Mouse (Mus musculus) midbrain, embryonic 10.5 days (tissue): ENCODE measurements at regions not wholly inside any gene's neighbourhood (a gene's known extent, or its start where the extent isn't known, plus 50 kb on each side); places are given as distances from the start of the nearest gene placed in this dataset.

Experiments
- DNase-seq: peaks from one replicate; pipeline ENCODE4 v3.0.0-alpha.2; 2017; ENCODE audit warnings: low spot score
- H3K27ac ChIP-seq: fragments of 300-500 bp; sonication (generic); replicated peaks from 2 replicates; pipeline ENCODE4 v1.5.1; 2016; ENCODE audit warnings: mild to moderate bottlenecking
- H3K27me3 ChIP-seq: fragments of 300-500 bp; sonication (generic); 2 replicates; pipeline ENCODE4 v1.6.1; 2016; ENCODE audit warnings: low read depth, mild to moderate bottlenecking; ENCODE audit not compliant: poor library complexity, severe bottlenecking
- H3K36me3 ChIP-seq: fragments of 300-500 bp; sonication (generic); 2 replicates; pipeline ENCODE4 v1.6.1; 2016; ENCODE audit warnings: mild to moderate bottlenecking, moderate library complexity
- H3K4me1 ChIP-seq: fragments of 300-500 bp; sonication (generic); 2 replicates; pipeline ENCODE4 v1.6.1; 2016
- H3K4me3 ChIP-seq: fragments of 300-500 bp; sonication (generic); 2 replicates; pipeline ENCODE4 v1.5.1; 2016; ENCODE audit warnings: mild to moderate bottlenecking, moderate library complexity
- H3K9me3 ChIP-seq: fragments of 300-500 bp; sonication (generic); replicated peaks from 2 replicates; pipeline ENCODE4 v1.6.1; 2016; ENCODE audit warnings: mild to moderate bottlenecking
- WGBS: fragments of 180-500 bp; shearing (Covaris S2); methylation state at CpG from one replicate; pipeline ENCODE4 v1.1.7; 2016; 5-methylcytosine and 5-hydroxymethylcytosine counted together

- Histone ChIP-seq H3K27ac (no peak overlapping the region), H3K4me3 (no peak overlapping the region), H3K27me3 (no peaks in the 10 kb centered on the region), H3K36me3 (no peaks in the 10 kb centered on the region), H3K9me3 (no peaks in the 10 kb centered on the region), H3K4me1 (no peaks in the 10 kb centered on the region)
- no peak for DNase-seq
- 67% methylated on average over 4 of the region's 4 CpGs for WGBS
Observed at GRCm38 (mm10) chr1:52553871-52554270, 53.4 kb upstream of the Nab1 start.

GRCm38 (mm10) chr1:52565812-52566211 is 64.7 kb upstream of the Nemp2 start:
- H3K27me3 ChIP-seq = no peaks in the 10 kb centered on the region
- H3K36me3 ChIP-seq = no peaks in the 10 kb centered on the region
- no peaks in the 10 kb centered on the region for H3K9me3 ChIP-seq
- no peak for DNase-seq
- H3K4me1 ChIP-seq = 0 out of 2 replicates have a peak, but pooled peaks cover 2% of the 10 kb centered on the region
- WGBS = 51% methylated on average over 6 of the region's 6 CpGs
- no peak overlapping the region for H3K27ac ChIP-seq
- H3K4me3 ChIP-seq = no peak overlapping the region

- Histone ChIP-seq H3K27ac (no peak overlapping the region), H3K4me1 (no peaks in the 10 kb centered on the region), H3K4me3 (no peak overlapping the region), H3K27me3 (no peaks in the 10 kb centered on the region), H3K36me3 (no peaks in the 10 kb centered on the region), H3K9me3 (no peaks in the 10 kb centered on the region)
- DNase-seq = no peak
- WGBS = 92% methylated on average over 5 of the region's 5 CpGs
Observed at GRCm38 (mm10) chr1:52571674-52572073, 58.8 kb upstream of the Nemp2 start.

GRCm38 (mm10) chr1:52578298-52579056 is 52.0 kb upstream of the Nemp2 start:
- no peak for DNase-seq
- WGBS = 59% methylated on average over 5 of the region's 5 CpGs
- 0 out of 2 replicates have a peak overlapping the region, but pooled peaks have one; percentile 38 for H3K27ac ChIP-seq
- no peaks in the 10 kb centered on the region for H3K27me3 ChIP-seq
- no peak overlapping the region for H3K4me3 ChIP-seq
- no peaks in the 10 kb centered on the region for H3K9me3 ChIP-seq
- H3K36me3 ChIP-seq = no peaks in the 10 kb centered on the region
- peaks cover 4% of the 10 kb centered on the region; the same call in 1 of the 2 replicates for H3K4me1 ChIP-seq

GRCm38 (mm10) chr1:52580132-52580896 is 50.2 kb upstream of the Nemp2 start:
- no peaks in the 10 kb centered on the region for H3K36me3 ChIP-seq
- H3K9me3 ChIP-seq = no peaks in the 10 kb centered on the region
- peaks cover 4% of the 10 kb centered on the region; the same call in 1 of the 2 replicates for H3K4me1 ChIP-seq
- no peak overlapping the region for H3K4me3 ChIP-seq
- no peaks in the 10 kb centered on the region for H3K27me3 ChIP-seq
- 85% methylated on average over 4 of the region's 4 CpGs for WGBS
- no peak overlapping the region for H3K27ac ChIP-seq
- no peak for DNase-seq
